Mouse (Mus musculus) cerebellum, adult 2 months (tissue): Measurements from ENCODE around the gene Ptrh1. TPM values are rescaled to one million over a fixed set of nuclear protein-coding genes. Genes with fewer than 3 reads are reported as not detected.

ENCODE experiments used
- DNase-seq, 2 experiments: peaks; one replicate each; pipeline ENCODE4 v3.0.0; 2021
- H3K27ac ChIP-seq: fragments of 200-500 bp; 2 replicates; pipeline ENCODE4 v1.5.1; 2012; ENCODE audit warnings: low read length, control low read depth, inconsistent platforms; ENCODE audit not compliant: insufficient read depth
- H3K27me3 ChIP-seq: fragments of 200-500 bp; 2 replicates; pipeline ENCODE4 v1.6.1; 2012; ENCODE audit warnings: inconsistent platforms, mild to moderate bottlenecking, low read length, moderate library complexity; ENCODE audit not compliant: control insufficient read depth, insufficient read depth
- H3K4me1 ChIP-seq: fragments of 200-500 bp; 2 replicates; pipeline ENCODE4 v1.6.1; 2011; ENCODE audit warnings: low read length; ENCODE audit not compliant: control insufficient read depth, insufficient read depth
- H3K4me3 ChIP-seq: fragments of 200-500 bp; replicated peaks from 2 replicates; pipeline ENCODE3; 2011; ENCODE audit warnings: mild to moderate bottlenecking, low read depth, low read length, control low read depth; ENCODE audit not compliant: insufficient read depth
- CTCF ChIP-seq: fragments of 200-500 bp; IDR thresholded peaks from 2 replicates; pipeline ENCODE4 v1.5.1; 2011; ENCODE audit warnings: low read depth, mild to moderate bottlenecking, control low read depth, low read length, moderate library complexity, borderline replicate concordance; ENCODE audit not compliant: insufficient read depth
- POLR2A ChIP-seq: fragments of 200-500 bp; IDR thresholded peaks from 2 replicates; pipeline ENCODE4 v1.6.1; 2011; ENCODE audit warnings: low read length, control low read depth, borderline replicate concordance; ENCODE audit not compliant: insufficient read depth
- whole genome bisulfite sequencing: fragments of 180-500 bp; shearing (Covaris S2); methylation state at CpG from one replicate; pipeline ENCODE4 v1.1.7; 2018; 5-methylcytosine and 5-hydroxymethylcytosine counted together
- polyA plus RNA-seq: library from polyadenylated mRNA; depleted of rRNA; stranded (reverse); fragments of >200 nt; gene quantifications from 2 replicates; pipeline ENCODE4 v1.2.3, GENCODE M21; 2012

Gene Ptrh1
- polyA plus RNA-seq, 1 experiment = 7.4 TPM

GRCm38 (mm10) chr2:32759001-32759400 lies 16.6 kb upstream of the Ptrh1 start:
- no peak for DNase-seq
- 10% methylated on average over 2 of the region's 2 CpGs for WGBS
- Histone ChIP-seq H3K4me3 (no peak overlapping the region), H3K27me3 (no peaks in the 10 kb centered on the region), H3K27ac (no peak overlapping the region), H3K4me1 (peaks cover 14% of the 10 kb centered on the region)
- no peak for TF ChIP-seq CTCF
- no peak for TF ChIP-seq POLR2A

GRCm38 (mm10) chr2:32761361-32761760 lies 14.2 kb upstream of the Ptrh1 start:
- no peak overlapping the region for H3K4me3 ChIP-seq
- TF ChIP-seq CTCF (no peak), POLR2A (no peak)
- peaks cover 14% of the 10 kb centered on the region for H3K4me1 ChIP-seq
- H3K27me3 ChIP-seq = no peaks in the 10 kb centered on the region
- H3K27ac ChIP-seq = no peak overlapping the region
- WGBS = 38% methylated on average over 14 of the region's 14 CpGs
- DNase-seq = no peak

- no peak overlapping the region for H3K4me3 ChIP-seq
- TF ChIP-seq CTCF (no peak), POLR2A (no peak)
- H3K27ac ChIP-seq = no peak overlapping the region
- no peak for DNase-seq
- peaks cover 14% of the 10 kb centered on the region for H3K4me1 ChIP-seq
- WGBS = 41% methylated on average over 4 of the region's 4 CpGs
- no peaks in the 10 kb centered on the region for H3K27me3 ChIP-seq
Measured at GRCm38 (mm10) chr2:32761859-32762258, 13.7 kb upstream of the Ptrh1 start.

GRCm38 (mm10) chr2:32763353-32763752 lies 12.2 kb upstream of the Ptrh1 start:
- H3K27ac ChIP-seq = no peak overlapping the region
- TF ChIP-seq POLR2A (no peak), CTCF (no peak)
- H3K4me3 ChIP-seq = no peak overlapping the region
- no peaks in the 10 kb centered on the region for H3K27me3 ChIP-seq
- WGBS = 78% methylated on average over 3 of the region's 3 CpGs
- no peak for DNase-seq
- peaks cover 19% of the 10 kb centered on the region for H3K4me1 ChIP-seq

GRCm38 (mm10) chr2:32767241-32767640 lies 8.3 kb upstream of the Ptrh1 start:
- no peak overlapping the region for H3K27ac ChIP-seq
- no peak overlapping the region for H3K4me3 ChIP-seq
- no peak for TF ChIP-seq POLR2A
- TF ChIP-seq CTCF = no peak
- 50% methylated on average over 12 of the region's 12 CpGs for WGBS
- DNase-seq = no peak
- peaks cover 12% of the 10 kb centered on the region; the same call in 1 of the 2 replicates for H3K4me1 ChIP-seq
- no peaks in the 10 kb centered on the region for H3K27me3 ChIP-seq

GRCm38 (mm10) chr2:32768661-32769285 lies 6.8 kb upstream of the Ptrh1 start:
- no peak overlapping the region for H3K27ac ChIP-seq
- H3K27me3 ChIP-seq = no peaks in the 10 kb centered on the region
- H3K4me1 ChIP-seq = peaks cover 12% of the 10 kb centered on the region; the same call in 1 of the 2 replicates
- TF ChIP-seq CTCF (no peak), POLR2A (no peak)
- DNase-seq = peak; percentile 56 to 63
- no peak overlapping the region for H3K4me3 ChIP-seq
- 35% methylated on average over 19 of the region's 19 CpGs for WGBS

GRCm38 (mm10) chr2:32769327-32770085 lies 6.1 kb upstream of the Ptrh1 start:
- H3K27me3 ChIP-seq = no peaks in the 10 kb centered on the region
- 58% methylated on average over 5 of the region's 5 CpGs for WGBS
- DNase-seq = no peak
- peaks cover 12% of the 10 kb centered on the region; the same call in 1 of the 2 replicates for H3K4me1 ChIP-seq
- no peak overlapping the region for H3K27ac ChIP-seq
- no peak overlapping the region for H3K4me3 ChIP-seq
- TF ChIP-seq CTCF (no peak), POLR2A (no peak)

- DNase-seq = no peak
- WGBS = 46% methylated on average over 12 of the region's 12 CpGs
- Histone ChIP-seq H3K4me3 (no peak overlapping the region), H3K27me3 (no peaks in the 10 kb centered on the region), H3K4me1 (peaks cover 12% of the 10 kb centered on the region; the same call in 1 of the 2 replicates), H3K27ac (no peak overlapping the region)
- TF ChIP-seq POLR2A (no peak), CTCF (no peak)
Measured at GRCm38 (mm10) chr2:32771886-32772285, 3.7 kb upstream of the Ptrh1 start.
